Mouse (Mus musculus): ENCODE data around the gene Acat1. TPM values are rescaled to one million over a fixed set of nuclear protein-coding genes. Genes with fewer than 3 reads are reported as not detected.

Acat1 gene
- polyA plus RNA-seq, 1 experiment from 2014 or later, result 36.9 TPM

Other genes starting within 250 kb of the Acat1 start
- 9.3 and 10.3 TPM in 2 replicates for gene Kdelc2, start 226.4 kb downstream of the Acat1 start, polyA plus RNA-seq (2016; fragmentation: Nextera tagmentation; extraction: Ambion mirVana)
- gene 4930550C14Rik, start 208.1 kb downstream of the Acat1 start, polyA plus RNA-seq (2016; fragmentation: Nextera tagmentation; extraction: Ambion mirVana), result 0.33 and 0.63 TPM in 2 replicates
- 14.3 and 18.3 TPM in 2 replicates for gene Atm, start 73.6 kb downstream of the Acat1 start, polyA plus RNA-seq (2016; fragmentation: Nextera tagmentation; extraction: Ambion mirVana)
- gene Npat, start 73.3 kb downstream of the Acat1 start, polyA plus RNA-seq (2016; fragmentation: Nextera tagmentation; extraction: Ambion mirVana), result 18.8 and 22.0 TPM in 2 replicates
- gene Cul5, start 59.6 kb upstream of the Acat1 start, polyA plus RNA-seq (2016; fragmentation: Nextera tagmentation; extraction: Ambion mirVana), result 37.0 and 41.7 TPM in 2 replicates
- 0.53 and 1.0 TPM in 2 replicates for gene Rab39, start 95.8 kb upstream of the Acat1 start, polyA plus RNA-seq (2016; fragmentation: Nextera tagmentation; extraction: Ambion mirVana)
- gene Slc35f2, start 161.2 kb upstream of the Acat1 start, polyA plus RNA-seq (2016; fragmentation: Nextera tagmentation; extraction: Ambion mirVana), result 6.9 and 7.0 TPM in 2 replicates
- 0.25 TPM in 1 of 2 replicates, not detected in the other for gene Sln, start 239.8 kb upstream of the Acat1 start, polyA plus RNA-seq (2016; fragmentation: Nextera tagmentation; extraction: Ambion mirVana)

Data from limb, embryonic 10.5 days (tissue).